Mouse (Mus musculus) olfactory bulb, adult 2 months (tissue): ENCODE results near the gene E330034G19Rik.

Experiments used
- CTCF ChIP-seq: fragments of 200-500 bp; IDR thresholded peaks from 2 replicates; pipeline ENCODE4 v1.5.1; 2012; ENCODE audit warnings: low read depth, mild to moderate bottlenecking, low read length, moderate library complexity; ENCODE audit not compliant: insufficient read depth
- POLR2A ChIP-seq: fragments of 200-500 bp; IDR thresholded peaks from 2 replicates; pipeline ENCODE4 v1.6.1; 2012; ENCODE audit warnings: mild to moderate bottlenecking, low read depth, low read length, moderate library complexity; ENCODE audit not compliant: insufficient read depth

GRCm38 (mm10) chr14:24282276-24282675 lies 10.7 kb upstream of the E330034G19Rik start:
- no peak for TF ChIP-seq CTCF
- TF ChIP-seq POLR2A, result no peak
